Mouse (Mus musculus) kidney, adult 2 months (tissue): ENCODE measurements around the gene Tsnax. TPM values are rescaled to one million over a fixed set of nuclear protein-coding genes. Genes with fewer than 3 reads are reported as not detected.

Source experiments
- DNase-seq: peaks from one replicate; pipeline ENCODE4 v3.0.0; 2021
- H3K27ac ChIP-seq: fragments of 200-500 bp; 2 replicates; pipeline ENCODE4 v1.5.1; 2012; ENCODE audit warnings: low read depth, low read length, control low read depth, inconsistent platforms; ENCODE audit not compliant: insufficient read depth
- H3K27me3 ChIP-seq: fragments of 200-500 bp; replicated peaks from 2 replicates; pipeline ENCODE4 v1.6.1; 2012; ENCODE audit warnings: mild to moderate bottlenecking, moderate library complexity, low read length, inconsistent platforms; ENCODE audit not compliant: control insufficient read depth, insufficient read depth
- H3K36me3 ChIP-seq: fragments of 200-500 bp; 2 replicates; pipeline ENCODE4 v1.6.1; 2012; ENCODE audit warnings: mild to moderate bottlenecking, moderate library complexity, low read length, inconsistent platforms; ENCODE audit not compliant: control insufficient read depth, insufficient read depth
- H3K4me1 ChIP-seq: fragments of 200-500 bp; 2 replicates; pipeline ENCODE4 v1.6.1; 2011; ENCODE audit warnings: low read length; ENCODE audit not compliant: control insufficient read depth, insufficient read depth
- H3K4me3 ChIP-seq: fragments of 200-500 bp; 2 replicates; pipeline ENCODE4 v1.5.1; 2011; ENCODE audit warnings: mild to moderate bottlenecking, low read depth, low read length, control low read depth; ENCODE audit not compliant: insufficient read depth
- CTCF ChIP-seq: fragments of 200-500 bp; conservative IDR thresholded peaks from 2 replicates; pipeline ENCODE4 v1.5.1; 2011; ENCODE audit warnings: low read depth, mild to moderate bottlenecking, control low read depth, low read length, moderate library complexity, mixed read lengths; ENCODE audit not compliant: insufficient read depth, insufficient read length
- POLR2A ChIP-seq: fragments of 200-500 bp; IDR thresholded peaks from one replicate; pipeline ENCODE4 v1.6.1; 2011; ENCODE audit warnings: low read depth, low read length, control low read depth
- WGBS: fragments of 180-500 bp; shearing (Covaris S2); methylation state at CpG from one replicate; pipeline ENCODE4 v1.1.7; 2018; 5-methylcytosine and 5-hydroxymethylcytosine counted together
- polyA plus RNA-seq: library from polyadenylated mRNA; depleted of rRNA; stranded (reverse); fragments of >200 nt; gene quantifications from 2 replicates; pipeline ENCODE4 v1.2.3, GENCODE M21; 2012

Tsnax gene
- polyA plus RNA-seq, 1 experiment: 37.8 TPM

DNA sequence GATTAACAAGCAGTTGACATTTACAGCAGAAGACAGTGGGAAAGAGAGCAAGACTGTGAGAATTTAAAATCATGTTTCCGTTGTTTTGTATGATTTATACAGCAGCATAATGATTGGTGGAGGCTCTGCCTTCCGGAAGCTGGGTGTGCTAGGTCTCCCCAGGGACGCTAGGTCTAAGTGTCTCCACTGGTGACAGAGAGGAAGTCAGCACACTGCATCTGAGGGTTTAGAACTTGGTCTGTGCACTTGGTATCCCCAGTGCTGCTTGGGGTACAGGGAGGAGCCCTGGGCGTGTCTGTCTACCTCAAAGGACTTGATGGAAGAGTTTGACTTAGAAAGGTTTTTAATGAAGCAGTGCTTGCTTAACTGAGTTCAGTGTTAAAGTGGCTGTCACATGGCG is 16.0 kb downstream of the Tsnax start:
- TF ChIP-seq CTCF (no peak), POLR2A (no peak)
- Histone ChIP-seq H3K4me1 (no peaks in the 10 kb centered on the region), H3K27me3 (no peaks in the 10 kb centered on the region), H3K36me3 (peaks cover under 1% of the 10 kb centered on the region), H3K4me3 (no peak overlapping the region), H3K27ac (no peak overlapping the region)
- DNase-seq: no peak
- 95% methylated on average over 5 of the region's 5 CpGs for WGBS

- 65% methylated on average over 5 of the region's 5 CpGs for WGBS
- no peak for TF ChIP-seq POLR2A
- no peak for TF ChIP-seq CTCF
- Histone ChIP-seq H3K4me3 (no peak overlapping the region), H3K27me3 (no peaks in the 10 kb centered on the region), H3K36me3 (no peaks in the 10 kb centered on the region; the same call in 1 of the 2 replicates), H3K27ac (no peak overlapping the region), H3K4me1 (no peaks in the 10 kb centered on the region)
- DNase-seq: no peak
Measured at GRCm38 (mm10) chr8:125031276-125031675, 18.5 kb downstream of the Tsnax start.

GRCm38 (mm10) chr8:125034669-125035068 is 21.9 kb downstream of the Tsnax start:
- H3K36me3 ChIP-seq: no peaks in the 10 kb centered on the region; the same call in 1 of the 2 replicates

GRCm38 (mm10) chr8:125037081-125037480 is 24.3 kb downstream of the Tsnax start:
- Histone ChIP-seq H3K27me3 (no peaks in the 10 kb centered on the region), H3K27ac (no peak overlapping the region), H3K36me3 (no peaks in the 10 kb centered on the region; the same call in 1 of the 2 replicates), H3K4me3 (no peak overlapping the region), H3K4me1 (no peaks in the 10 kb centered on the region)
- WGBS: 59% methylated on average over 7 of the region's 7 CpGs
- DNase-seq: no peak
- TF ChIP-seq CTCF (no peak), POLR2A (no peak)

More at GRCm38 (mm10) chr8:125034669-125035068, 21.9 kb downstream of the Tsnax start:
- Histone ChIP-seq H3K4me1 (no peaks in the 10 kb centered on the region), H3K27ac (no peak overlapping the region), H3K4me3 (no peak overlapping the region), H3K27me3 (no peaks in the 10 kb centered on the region)
- TF ChIP-seq CTCF (peak; percentile 76), POLR2A (no peak)
- DNase-seq: peak; percentile 57
- WGBS: 48% methylated on average over 8 of the region's 8 CpGs

DNA sequence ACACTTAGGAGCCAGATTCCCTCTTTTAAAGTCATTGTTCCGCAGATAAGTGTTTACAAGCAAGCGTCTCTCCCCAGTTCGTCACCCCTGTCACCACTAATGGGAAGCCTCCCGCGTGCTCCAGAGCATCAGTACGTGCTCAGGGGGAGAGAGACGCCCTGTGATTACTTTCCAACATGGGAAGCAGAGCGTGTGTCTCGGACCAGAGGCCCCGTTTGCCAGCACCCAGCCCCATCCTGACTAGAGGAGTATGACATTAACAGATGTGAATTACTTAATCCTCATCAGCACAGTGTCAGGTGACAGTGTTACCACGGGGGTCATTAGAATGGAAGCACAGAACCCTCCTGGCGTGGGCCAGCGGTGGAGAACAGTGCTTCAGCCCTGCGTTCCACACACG is 25.9 kb downstream of the Tsnax start:
- no peak overlapping the region for H3K4me3 ChIP-seq
- no peaks in the 10 kb centered on the region for H3K4me1 ChIP-seq
- WGBS: 83% methylated on average over 15 of the region's 15 CpGs
- DNase-seq: no peak
- TF ChIP-seq CTCF: no peak
- TF ChIP-seq POLR2A: no peak
- no peaks in the 10 kb centered on the region; the same call in 1 of the 2 replicates for H3K36me3 ChIP-seq
- no peaks in the 10 kb centered on the region for H3K27me3 ChIP-seq
- no peak overlapping the region for H3K27ac ChIP-seq

DNA sequence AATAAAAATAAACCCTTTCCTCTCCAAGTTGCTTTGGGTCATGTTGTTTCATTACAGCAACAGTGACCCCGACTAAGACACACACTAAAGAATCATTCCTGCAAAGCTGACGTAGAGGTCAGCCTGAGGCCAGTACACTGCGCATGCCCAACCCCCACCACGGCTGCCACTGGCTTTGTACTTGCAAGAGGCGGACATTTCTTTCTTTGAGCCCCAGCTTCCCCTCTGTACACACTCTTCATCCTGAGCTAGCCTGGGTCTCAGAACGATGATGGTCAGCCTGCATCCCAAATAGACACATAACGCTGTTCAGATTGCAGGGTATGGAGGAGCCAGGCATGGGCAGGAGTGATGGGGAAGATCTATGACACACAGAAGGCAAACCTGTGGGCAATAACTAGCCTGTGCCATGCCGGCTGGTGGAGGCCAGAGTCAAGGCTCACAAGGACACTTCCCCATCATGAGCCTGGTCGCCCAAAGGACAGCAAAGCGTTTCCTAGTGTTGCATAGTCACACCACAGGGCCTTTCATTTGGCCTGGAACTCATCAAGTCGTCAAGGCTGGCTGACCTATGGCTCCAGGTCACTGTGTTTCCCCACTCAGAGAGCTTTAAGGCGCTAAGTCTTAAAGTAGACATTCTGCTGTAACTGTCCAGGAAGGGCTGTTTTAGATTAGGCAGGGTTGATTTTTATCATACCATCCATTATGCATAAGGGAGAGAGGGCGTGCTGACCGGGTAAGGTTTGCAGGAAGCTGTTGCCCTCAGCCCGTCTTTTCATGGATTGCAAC is 28.0 kb downstream of the Tsnax start:
- no peak for DNase-seq
- no peaks in the 10 kb centered on the region; the same call in 1 of the 2 replicates for H3K36me3 ChIP-seq
- H3K4me3 ChIP-seq: no peak overlapping the region
- H3K4me1 ChIP-seq: no peaks in the 10 kb centered on the region
- no peaks in the 10 kb centered on the region for H3K27me3 ChIP-seq
- 70% methylated on average over 15 of the region's 15 CpGs for WGBS
- H3K27ac ChIP-seq: no peak overlapping the region
- no peak for TF ChIP-seq CTCF

DNA sequence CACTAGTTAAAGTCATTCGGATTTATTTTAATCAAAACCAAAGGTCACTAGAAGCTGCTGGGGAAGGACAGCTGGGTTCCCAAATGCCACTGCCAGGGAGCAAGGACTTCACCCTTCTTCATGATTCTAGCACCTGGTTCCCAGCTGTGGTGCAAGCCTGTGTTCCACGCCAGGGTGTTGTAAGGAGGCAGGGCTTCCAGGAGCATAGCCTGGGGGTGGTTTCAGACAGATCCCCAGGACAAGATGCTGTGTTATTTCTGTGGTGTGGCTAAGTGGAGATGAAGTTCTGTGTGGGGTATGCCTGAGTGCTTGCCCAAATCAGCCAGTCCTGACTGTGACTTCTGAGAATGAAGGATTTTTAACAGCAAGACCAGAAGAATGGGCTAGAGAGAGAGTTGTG is 28.7 kb downstream of the Tsnax start:
- Histone ChIP-seq H3K27me3 (no peaks in the 10 kb centered on the region), H3K36me3 (no peaks in the 10 kb centered on the region; the same call in 1 of the 2 replicates), H3K27ac (no peak overlapping the region), H3K4me3 (no peak overlapping the region), H3K4me1 (no peaks in the 10 kb centered on the region)
- TF ChIP-seq POLR2A (no peak), CTCF (no peak)
- WGBS: 49% methylated on average over 2 of the region's 2 CpGs
- DNase-seq: no peak
